Mouse (Mus musculus) layer of hippocampus, adult 9-11 months (tissue): ENCODE measurements around the gene Plxnd1.

ENCODE experiments used
- DNase-seq: peaks from one replicate; pipeline ENCODE4 v3.0.0; 2022

Plxnd1 gene

DNA sequence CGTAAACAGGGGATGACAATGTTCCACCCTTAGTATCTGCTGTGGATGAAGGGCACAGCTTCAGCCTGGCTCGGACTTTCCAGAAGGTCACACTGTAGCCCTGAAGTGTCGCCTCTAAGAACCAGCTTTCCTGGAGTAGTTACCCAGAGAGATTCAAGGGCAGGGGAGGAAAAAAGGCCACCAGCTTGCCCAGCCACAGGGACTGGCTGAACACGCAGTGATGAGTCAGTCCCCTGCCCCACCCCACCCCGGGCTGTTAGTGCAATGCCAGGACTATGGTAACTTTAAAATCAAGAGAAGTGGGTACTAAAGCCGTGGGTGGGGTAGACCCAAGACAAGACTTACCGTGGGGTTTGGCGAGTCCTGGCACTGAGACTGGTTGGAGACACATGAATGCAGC, 19.2 kb downstream of the Plxnd1 start:
- DNase-seq: no peak

GRCm38 (mm10) chr6:115973881-115974662, 20.7 kb downstream of the Plxnd1 start:
- DNase-seq: peak; percentile 77

GRCm38 (mm10) chr6:115973139-115973875, 21.5 kb downstream of the Plxnd1 start:
- no peak for DNase-seq

GRCm38 (mm10) chr6:115972083-115972764, 22.6 kb downstream of the Plxnd1 start:
- no peak for DNase-seq

- no peak for DNase-seq
Observed at GRCm38 (mm10) chr6:115971273-115972060, 23.3 kb downstream of the Plxnd1 start.

DNA sequence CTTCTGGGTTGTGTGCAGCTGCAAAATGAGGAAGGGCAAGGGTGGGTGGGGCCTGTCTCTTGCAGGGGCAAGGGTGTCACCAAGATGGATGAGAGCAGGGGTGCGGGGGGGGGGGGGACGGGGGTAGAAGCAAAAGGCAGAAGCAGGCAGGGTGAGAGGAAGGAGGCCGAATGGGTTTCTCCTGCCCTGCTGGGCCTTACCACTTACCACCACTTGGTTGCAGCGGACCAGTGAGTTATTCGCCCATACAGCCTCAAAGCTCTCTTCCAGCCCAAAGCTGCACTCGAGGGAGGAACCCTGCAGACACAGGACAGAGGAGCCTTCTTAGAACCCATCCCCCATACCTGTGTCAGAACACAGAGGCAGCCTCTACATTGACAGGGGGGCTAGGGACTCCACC, 24.9 kb downstream of the Plxnd1 start:
- no peak for DNase-seq

GRCm38 (mm10) chr6:115969103-115969502, 25.7 kb downstream of the Plxnd1 start:
- DNase-seq: no peak

DNA sequence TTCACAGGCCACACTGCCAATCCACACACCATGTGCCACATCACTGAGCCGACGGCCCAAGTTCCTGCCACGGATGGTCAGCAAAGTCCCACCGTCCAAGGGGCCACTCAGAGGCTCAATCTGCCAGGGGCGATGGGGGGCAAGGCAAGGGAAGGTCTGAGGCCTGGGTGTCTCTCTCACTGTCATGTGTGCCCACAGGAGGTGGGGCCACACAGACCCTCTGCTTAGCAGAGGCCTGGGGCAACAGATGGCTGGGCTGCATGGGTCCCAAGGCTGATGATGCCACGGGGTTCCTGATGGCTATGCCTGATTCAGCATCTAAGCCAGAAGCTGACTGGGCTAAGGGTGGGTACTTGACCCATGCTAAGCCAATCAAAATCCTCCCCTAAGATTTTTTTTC, 26.1 kb downstream of the Plxnd1 start:
- DNase-seq: no peak

- DNase-seq: no peak
Observed at GRCm38 (mm10) chr6:115968086-115968485, 26.7 kb downstream of the Plxnd1 start.

- DNase-seq: no peak
Observed at GRCm38 (mm10) chr6:115967291-115967880, 27.4 kb downstream of the Plxnd1 start.

- no peak for DNase-seq
Observed at GRCm38 (mm10) chr6:115966227-115966966, 28.4 kb downstream of the Plxnd1 start.

DNA sequence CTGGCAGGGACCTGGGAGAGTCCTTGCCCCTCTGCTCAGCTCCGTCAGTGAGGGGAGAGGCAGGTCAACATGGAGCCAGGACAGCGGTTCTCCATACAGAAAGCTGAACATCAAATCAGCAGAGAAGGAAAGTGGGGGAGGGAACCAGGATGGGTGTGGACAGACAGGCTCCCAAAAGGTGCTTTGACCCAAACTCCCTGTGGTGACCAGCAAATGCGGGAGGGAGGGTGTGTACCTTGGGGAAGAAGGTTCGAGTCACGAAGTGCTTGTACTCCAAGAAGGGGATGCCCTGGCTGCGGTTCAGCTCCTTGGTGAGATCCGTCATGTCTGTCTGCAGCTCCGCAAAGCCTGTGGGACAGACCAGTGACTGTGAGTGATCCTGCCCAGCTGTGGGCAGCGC, 31.1 kb downstream of the Plxnd1 start:
- DNase-seq: no peak

GRCm38 (mm10) chr6:115962439-115963085, 32.2 kb downstream of the Plxnd1 start:
- no peak for DNase-seq

DNA sequence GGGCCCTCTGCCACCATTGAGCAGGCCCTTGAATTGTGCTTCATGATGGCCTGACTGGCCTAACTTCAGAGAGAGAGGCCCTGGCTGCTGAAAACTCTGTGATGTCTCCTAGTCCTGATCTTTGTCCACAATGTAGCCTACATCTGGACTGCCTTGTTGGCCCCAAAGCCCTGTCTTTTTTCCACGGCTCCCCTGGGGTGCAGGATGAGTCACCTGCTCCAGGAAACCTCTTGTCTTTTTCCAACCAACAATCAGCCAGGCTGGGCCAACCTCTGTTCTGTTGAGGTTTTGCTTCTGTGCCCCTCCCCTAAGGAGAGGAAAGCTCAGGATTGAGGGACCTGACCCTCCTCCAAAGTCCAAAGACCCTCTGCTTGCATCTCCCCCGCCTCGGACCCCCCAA, 33.1 kb downstream of the Plxnd1 start:
- no peak for DNase-seq

DNA sequence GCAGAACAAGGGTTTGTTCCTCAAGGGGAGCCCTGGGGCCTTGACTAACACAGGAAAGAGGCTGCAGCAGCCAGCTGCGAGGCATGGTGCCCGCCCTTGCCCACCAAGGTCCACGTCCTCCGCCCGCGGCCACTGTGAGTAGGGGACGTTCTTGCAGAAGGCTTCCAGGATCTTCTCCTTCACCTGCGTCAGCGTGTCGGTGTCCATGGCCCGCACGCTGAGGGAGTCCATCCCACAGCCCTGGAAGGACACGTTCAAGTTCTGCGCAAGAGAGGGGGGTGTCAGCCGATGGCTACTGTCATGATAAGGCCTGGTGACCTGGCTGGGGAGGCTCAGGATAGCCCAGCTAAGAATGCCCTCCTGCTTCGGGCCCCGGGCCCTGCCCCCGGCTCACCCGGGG, 34.5 kb downstream of the Plxnd1 start:
- DNase-seq: no peak

GRCm38 (mm10) chr6:115959151-115959691, 35.6 kb downstream of the Plxnd1 start:
- no peak for DNase-seq

- DNase-seq: no peak
Observed at GRCm38 (mm10) chr6:115958445-115958844, 36.4 kb downstream of the Plxnd1 start.

GRCm38 (mm10) chr6:115957681-115958080, 37.1 kb downstream of the Plxnd1 start:
- no peak for DNase-seq

- peak; percentile 43 for DNase-seq
Observed at GRCm38 (mm10) chr6:115956922-115957601, 37.7 kb downstream of the Plxnd1 start.

GRCm38 (mm10) chr6:115956418-115956921, 38.3 kb downstream of the Plxnd1 start:
- DNase-seq: no peak
